33 mouse cellular contexts compared by ENCODE assay signal in genomic region chr6:143234868-143235267, GRCm38 (mm10).
"Had no signal": no experiment of that assay in that cellular context is flagged by ENCODE, and none has a peak within 500 bp of the region (broad histone marks: within the 10 kb centered on the region; RNA-seq: fewer than 3 reads in every experiment).

No protein-coding gene starts in this region.

- H3K4me2 ChIP-seq: heart, embryonic 13.5 days; heart, embryonic 15.5 days; hindbrain, embryonic 12.5 days; hindbrain, embryonic 13.5 days; hindbrain, embryonic 14.5 days; hindbrain, embryonic 15.5 days; intestine, embryonic 15.5 days; kidney, embryonic 15.5 days had no signal

- H3K9ac ChIP-seq: heart, embryonic 13.5 days; heart, embryonic 15.5 days; hindbrain, embryonic 12.5 days; hindbrain, embryonic 13.5 days; hindbrain, embryonic 14.5 days; hindbrain, embryonic 15.5 days; intestine, embryonic 15.5 days; kidney, embryonic 15.5 days had no signal

- ATAC-seq: hindbrain, embryonic 16.5 days; hindbrain, postnatal 0 days; inflammation-experienced regulatory T-cells, adult 6 months; intestine, embryonic 15.5 days; intestine, embryonic 16.5 days; intestine, postnatal 0 days had no signal

- H3K4me1 ChIP-seq: heart, embryonic 15.5 days; hindbrain, embryonic 12.5 days; hindbrain, embryonic 15.5 days; intestine, embryonic 15.5 days had no signal

- H3K4me3 ChIP-seq: heart, embryonic 13.5 days; heart, embryonic 15.5 days; hindbrain, embryonic 10.5 days; hindbrain, embryonic 12.5 days; hindbrain, embryonic 13.5 days; hindbrain, embryonic 15.5 days; intestine, embryonic 15.5 days; kidney, embryonic 15.5 days; layer of hippocampus, adult 2 months; left cerebral cortex, adult 2 months had no signal

- H3K9me3 ChIP-seq: heart, embryonic 13.5 days; heart, embryonic 15.5 days; hindbrain, embryonic 10.5 days; hindbrain, embryonic 12.5 days; hindbrain, embryonic 13.5 days; hindbrain, embryonic 15.5 days; intestine, embryonic 15.5 days; kidney, embryonic 15.5 days had no signal

- H3K27ac ChIP-seq: heart, embryonic 13.5 days; heart, embryonic 15.5 days; hindbrain, embryonic 10.5 days; hindbrain, embryonic 12.5 days; hindbrain, embryonic 13.5 days; hindbrain, embryonic 14.5 days; hindbrain, embryonic 15.5 days; hindbrain, postnatal 0 days; intestine, embryonic 15.5 days; kidney, embryonic 15.5 days; kidney, postnatal 0 days; layer of hippocampus, adult 2 months; left cerebral cortex, adult 2 months had no signal

- H3K27me3 ChIP-seq: heart, embryonic 13.5 days; heart, embryonic 15.5 days; hindbrain, embryonic 12.5 days; hindbrain, embryonic 13.5 days; hindbrain, embryonic 15.5 days; intestine, embryonic 15.5 days had no signal

- H3K36me3 ChIP-seq: heart, embryonic 13.5 days; heart, embryonic 15.5 days; hindbrain, embryonic 10.5 days; hindbrain, embryonic 12.5 days; hindbrain, embryonic 13.5 days; hindbrain, embryonic 15.5 days; intestine, embryonic 15.5 days; kidney, embryonic 15.5 days had no signal

- DNase-seq: heart, postnatal 10 days; heart, postnatal 14 days; heart, postnatal 36 days; heart, postnatal 4 days; kidney, adult 11 months; kidney, adult 18-20 months; kidney, adult 2 months; kidney, adult 8-10 months; kidney, adult 9 months; kidney, postnatal 10 days; kidney, postnatal 14 days; kidney, postnatal 25 days; kidney, postnatal 36 days; kidney, postnatal 4 days; layer of hippocampus, adult 9-11 months; layer of hippocampus, postnatal 36 days had no signal
